Mouse (Mus musculus) liver, embryonic 13.5 days (tissue): Measurements from ENCODE around the gene Cecr2. TPM values are rescaled to one million over a fixed set of nuclear protein-coding genes. Genes with fewer than 3 reads are reported as not detected.
A peak's percentile ranks its signal among the peaks of the same experiment; 100 is the strongest.

Source experiments
- ATAC-seq: fragments of 200-750 bp; cut with Nextera tagmentation; 2 replicates; pipeline ENCODE4 v1.8.0; 2017; ENCODE audit warnings: low read depth, mild to moderate bottlenecking, moderate number of reproducible peaks, moderate library complexity
- DNase-seq: peaks from one replicate; pipeline ENCODE4 v3.0.0; 2022
- H3K27ac ChIP-seq: fragments of 300-500 bp; sonication (generic); 2 replicates; pipeline ENCODE4 v1.5.1; 2015; ENCODE audit warnings: moderate library complexity, mild to moderate bottlenecking, inconsistent platforms
- H3K27me3 ChIP-seq: fragments of 300-500 bp; sonication (generic); 2 replicates; pipeline ENCODE4 v1.6.1; 2015; ENCODE audit warnings: mild to moderate bottlenecking, inconsistent platforms
- H3K36me3 ChIP-seq: fragments of 300-500 bp; sonication (generic); 2 replicates; pipeline ENCODE4 v1.6.1; 2015; ENCODE audit warnings: mild to moderate bottlenecking, inconsistent platforms
- H3K4me1 ChIP-seq: fragments of 300-500 bp; sonication (generic); replicated peaks from 2 replicates; pipeline ENCODE4 v1.6.1; 2015; ENCODE audit warnings: inconsistent platforms
- H3K4me2 ChIP-seq: fragments of 300-500 bp; sonication (generic); 2 replicates; pipeline ENCODE4 v1.6.1; 2015; ENCODE audit warnings: inconsistent platforms, mild to moderate bottlenecking, moderate library complexity
- H3K4me3 ChIP-seq: fragments of 300-500 bp; sonication (generic); replicated peaks from 2 replicates; pipeline ENCODE4 v1.5.1; 2015; ENCODE audit warnings: mild to moderate bottlenecking, inconsistent platforms
- H3K9ac ChIP-seq: fragments of 300-500 bp; sonication (generic); 2 replicates; pipeline ENCODE4 v1.6.1; 2015; ENCODE audit warnings: mild to moderate bottlenecking, inconsistent platforms
- H3K9me3 ChIP-seq: fragments of 300-500 bp; sonication (generic); replicated peaks from 2 replicates; pipeline ENCODE4 v1.6.1; 2016; ENCODE audit warnings: inconsistent platforms
- WGBS: fragments of 180-500 bp; shearing (Covaris S2); methylation state at CpG from one replicate; pipeline ENCODE4 v1.1.7; 2015; ENCODE audit not compliant: insufficient replicate concordance; 5-methylcytosine and 5-hydroxymethylcytosine counted together
- polyA plus RNA-seq: library from polyadenylated mRNA; unstranded; fragments of >200 nt; fragmentation: Nextera tagmentation; extraction: Ambion mirVana; gene quantifications from 2 replicates; pipeline ENCODE4 v1.2.1, GENCODE M21; 2015

The Cecr2 gene
- 5.0 and 5.5 TPM in 2 replicates for polyA plus RNA-seq

DNA sequence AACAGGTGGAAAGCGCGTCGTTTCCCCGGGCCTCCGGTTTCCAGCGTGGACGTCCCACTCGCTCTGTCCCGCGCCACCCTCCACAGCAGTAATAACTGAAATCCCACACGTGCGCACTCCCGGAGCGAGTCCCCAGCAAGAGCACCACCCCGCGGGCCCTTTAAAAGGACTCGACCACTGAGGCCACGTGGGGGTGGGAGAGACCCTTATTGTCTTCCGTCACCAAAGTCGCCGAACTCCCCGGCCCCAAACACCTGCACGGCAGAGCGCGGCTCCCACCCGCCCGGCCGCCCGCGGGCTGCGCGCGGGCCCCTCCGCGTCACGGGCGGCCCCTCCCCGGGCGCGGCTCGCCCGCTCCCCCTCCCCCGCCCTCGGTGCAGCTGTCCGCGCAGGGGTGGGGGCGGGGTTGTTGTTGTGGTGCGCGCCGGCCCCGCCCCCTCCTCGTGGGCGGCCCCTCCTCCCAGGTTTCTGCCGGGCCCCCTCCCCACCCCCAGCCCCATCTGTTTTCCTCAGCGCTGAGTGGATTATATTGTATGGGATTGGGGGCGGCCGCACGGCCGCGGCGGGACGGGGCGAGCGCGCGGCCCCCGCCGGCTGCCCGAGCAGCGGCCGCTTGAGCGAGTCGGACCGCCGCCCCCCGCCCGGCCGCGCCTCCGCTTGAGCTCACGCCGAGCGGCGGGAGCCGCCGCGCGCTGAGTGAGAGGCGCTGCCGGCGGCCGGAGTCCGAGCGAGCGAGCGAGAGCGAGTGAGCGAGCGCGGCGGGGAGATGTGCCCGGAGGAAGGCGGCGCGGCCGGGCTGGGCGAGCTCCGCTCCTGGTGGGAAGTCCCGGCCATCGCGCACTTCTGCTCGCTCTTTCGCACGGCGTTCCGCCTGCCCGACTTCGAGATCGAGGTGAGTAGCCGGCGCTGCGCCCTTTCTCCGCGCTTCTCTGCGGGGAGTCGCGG lies at the start of gene Cecr2:
Gene Cecr2, plus strand, starts transcription at position 554 of the 945 bp plus-strand sequence.
- H3K4me1 ChIP-seq = peaks cover 46% of the 10 kb centered on the region
- ATAC-seq (peak; percentile 77), DNase-seq (peak; percentile 71)
- H3K4me2 ChIP-seq = peak within 1 kb of the TSS; percentile 99
- peak within 1 kb of the TSS; percentile 93 for H3K4me3 ChIP-seq
- H3K36me3 ChIP-seq = no peaks in the 10 kb centered on the region
- WGBS = under 1% methylated on average over 101 of the region's 127 CpGs
- 0 out of 2 replicates have a peak, but pooled peaks cover 2% of the 10 kb centered on the region for H3K27me3 ChIP-seq
- H3K9ac ChIP-seq = peak within 1 kb of the TSS; percentile 98
- no peaks in the 10 kb centered on the region for H3K9me3 ChIP-seq
- H3K27ac ChIP-seq = peak within 1 kb of the TSS; percentile 98

DNA sequence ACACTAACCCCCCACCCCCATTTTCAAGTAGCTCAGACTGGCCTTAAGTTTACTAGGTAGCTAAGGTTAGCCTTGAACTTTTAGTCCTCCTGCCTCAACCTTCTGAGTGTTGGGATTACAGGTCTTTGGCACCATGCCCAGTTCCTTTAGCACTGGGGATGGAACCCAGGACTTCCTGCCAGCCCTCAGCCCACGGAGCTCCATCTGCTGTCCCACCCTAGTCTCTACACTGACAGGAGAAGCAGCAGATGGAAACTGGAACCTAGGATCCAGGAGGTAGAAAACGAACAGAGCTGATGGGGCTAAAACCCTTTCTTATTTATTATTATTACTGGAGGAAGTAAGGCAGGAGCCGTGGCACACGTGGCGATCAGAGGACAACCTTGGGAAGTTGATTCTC lies 48.6 kb upstream of the Cecr2 start:
- no peak for ATAC-seq
- no peak for DNase-seq
- no peak overlapping the region for H3K4me3 ChIP-seq
- H3K27me3 ChIP-seq = no peaks in the 10 kb centered on the region
- no peaks in the 10 kb centered on the region for H3K36me3 ChIP-seq
- no peaks in the 10 kb centered on the region for H3K9me3 ChIP-seq
- 70% methylated on average over 5 of the region's 5 CpGs for WGBS
- peak overlapping the region; percentile 96 for H3K27ac ChIP-seq
- H3K4me2 ChIP-seq = no peak overlapping the region
- 0 out of 2 replicates have a peak overlapping the region, but pooled peaks have one; percentile 12 for H3K9ac ChIP-seq
- H3K4me1 ChIP-seq = peaks cover 64% of the 10 kb centered on the region

DNA sequence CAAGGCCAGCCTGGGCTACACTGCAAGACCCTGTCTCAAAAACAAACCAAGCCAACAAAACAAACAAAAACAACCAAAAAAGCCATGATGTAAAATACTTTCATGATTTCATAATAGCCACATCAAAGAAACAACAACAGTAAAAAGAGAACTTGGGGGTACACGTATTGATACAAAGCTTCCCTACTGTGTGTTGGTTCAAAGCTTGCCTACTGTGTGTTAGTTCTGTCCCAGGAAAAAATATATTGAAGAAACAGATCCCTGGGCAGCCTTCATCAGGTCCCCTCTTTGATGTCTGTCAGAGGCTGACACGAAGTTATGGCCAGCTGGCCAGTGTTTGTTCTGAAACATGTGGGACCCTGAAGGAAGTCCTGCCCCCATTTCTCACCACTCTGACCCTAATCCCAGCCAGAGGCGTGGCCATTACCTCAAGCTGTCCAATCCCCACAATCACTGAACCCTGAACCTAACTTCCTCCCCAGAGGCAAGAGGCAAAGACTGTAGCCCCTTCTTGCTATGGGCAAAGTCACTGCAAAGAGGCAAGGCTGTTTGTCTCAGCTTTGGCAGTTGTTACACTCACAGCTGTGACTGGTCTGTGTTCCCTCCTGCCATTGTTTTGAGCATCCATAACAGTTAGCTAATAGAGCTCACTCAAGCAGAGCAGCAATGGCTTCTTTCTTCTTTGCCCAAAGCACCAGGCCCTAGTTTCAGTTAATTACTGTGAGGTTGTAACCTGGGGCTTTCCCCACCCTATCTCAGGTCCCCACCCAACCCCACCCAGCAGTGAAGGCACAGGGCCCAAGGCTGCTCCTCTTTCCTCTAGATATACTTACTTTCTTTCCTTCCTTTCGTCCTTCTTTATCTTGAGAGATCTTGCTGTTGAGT lies 47.4 kb upstream of the Cecr2 start:
- H3K4me2 ChIP-seq = peak overlapping the region; percentile 67
- H3K4me3 ChIP-seq = peak overlapping the region; percentile 38
- WGBS = 52% methylated on average over 4 of the region's 4 CpGs
- peak overlapping the region; percentile 76 for H3K9ac ChIP-seq
- H3K27me3 ChIP-seq = no peaks in the 10 kb centered on the region
- H3K27ac ChIP-seq = peak overlapping the region; percentile 96
- H3K4me1 ChIP-seq = peaks cover 64% of the 10 kb centered on the region
- peak; percentile 45 for DNase-seq
- H3K36me3 ChIP-seq = no peaks in the 10 kb centered on the region
- no peaks in the 10 kb centered on the region for H3K9me3 ChIP-seq
- ATAC-seq = peak; percentile 95

DNA sequence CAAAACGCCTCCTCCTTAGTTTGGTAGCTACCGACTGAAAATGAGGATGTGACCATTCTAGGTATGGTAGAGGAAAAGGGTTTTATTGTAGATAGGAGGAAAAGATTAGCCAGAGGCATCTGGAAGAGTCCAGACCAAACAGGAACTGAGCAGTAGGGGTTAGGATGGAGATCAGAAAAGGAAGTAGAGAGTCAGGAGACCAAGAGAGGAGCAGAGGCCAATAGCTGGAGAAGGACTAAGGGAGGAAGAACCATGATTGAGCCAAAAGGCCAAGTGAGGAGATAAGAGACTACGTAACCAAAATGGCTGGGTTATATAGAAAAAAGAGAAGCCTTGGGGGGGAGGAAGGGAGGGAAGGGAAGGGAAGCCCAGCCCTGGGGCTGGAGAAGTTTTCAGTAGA lies 46.0 kb upstream of the Cecr2 start:
- H3K27me3 ChIP-seq = no peaks in the 10 kb centered on the region
- H3K4me2 ChIP-seq = peak overlapping the region; percentile 67; the same call in 1 of the 2 replicates
- H3K9me3 ChIP-seq = no peaks in the 10 kb centered on the region
- no peak overlapping the region for H3K9ac ChIP-seq
- 61% methylated on average over 3 of the region's 3 CpGs for WGBS
- no peak for ATAC-seq
- peak overlapping the region; percentile 96; the same call in 1 of the 2 replicates for H3K27ac ChIP-seq
- H3K4me1 ChIP-seq = peaks cover 61% of the 10 kb centered on the region
- DNase-seq = no peak
- no peak overlapping the region for H3K4me3 ChIP-seq
- no peaks in the 10 kb centered on the region for H3K36me3 ChIP-seq

DNA sequence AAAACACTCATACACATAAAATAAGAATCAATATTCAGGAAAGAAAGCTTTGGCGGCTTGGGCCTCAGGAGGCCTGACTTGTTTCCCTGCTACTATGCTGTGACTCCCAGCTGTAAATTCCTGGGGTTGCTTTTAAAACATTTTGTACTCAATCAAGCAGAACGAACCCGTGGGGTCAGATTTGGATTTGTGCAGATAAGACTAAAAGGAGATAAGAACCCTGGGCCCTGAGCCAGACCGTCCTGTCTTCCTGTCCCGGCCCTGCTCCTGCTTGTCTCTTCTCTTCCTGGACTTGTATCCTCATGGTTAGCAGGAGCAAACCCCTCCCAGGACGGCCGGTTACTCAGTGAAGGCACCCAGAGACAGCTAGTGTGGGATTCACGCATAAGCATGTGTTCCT lies 41.1 kb upstream of the Cecr2 start:
- Histone ChIP-seq H3K4me1 (peaks cover 17% of the 10 kb centered on the region), H3K9ac (no peak overlapping the region), H3K4me2 (no peak overlapping the region), H3K27me3 (no peaks in the 10 kb centered on the region), H3K9me3 (no peaks in the 10 kb centered on the region), H3K27ac (no peak overlapping the region), H3K36me3 (no peaks in the 10 kb centered on the region), H3K4me3 (no peak overlapping the region)
- DNase-seq (no peak), ATAC-seq (no peak)
- WGBS = 39% methylated on average over 8 of the region's 8 CpGs

DNA sequence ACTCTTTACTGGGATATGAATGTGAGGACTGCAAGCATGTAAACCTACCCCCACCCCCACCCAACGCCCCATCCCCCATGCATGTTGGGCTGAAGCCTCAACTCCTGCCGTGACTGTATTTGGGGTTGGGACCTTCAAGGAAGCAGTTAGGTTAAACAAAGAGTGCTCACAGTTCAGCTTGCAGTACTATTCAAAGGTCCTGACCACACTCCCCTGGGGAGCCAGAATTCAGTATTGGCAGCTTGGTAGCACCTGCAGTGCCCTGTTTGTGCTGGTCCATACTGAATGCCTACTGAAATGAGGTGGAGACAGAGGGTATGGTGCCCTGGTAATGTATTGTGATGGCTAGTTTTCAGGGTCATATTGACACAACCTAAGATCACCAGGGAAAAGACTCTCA lies 39.1 kb upstream of the Cecr2 start:
- DNase-seq (no peak), ATAC-seq (no peak)
- no peaks in the 10 kb centered on the region for H3K27me3 ChIP-seq
- H3K36me3 ChIP-seq = no peaks in the 10 kb centered on the region
- H3K27ac ChIP-seq = no peak overlapping the region
- H3K4me1 ChIP-seq = peaks cover 10% of the 10 kb centered on the region
- H3K4me2 ChIP-seq = no peak overlapping the region
- no peak overlapping the region for H3K4me3 ChIP-seq
- H3K9ac ChIP-seq = no peak overlapping the region
- H3K9me3 ChIP-seq = no peaks in the 10 kb centered on the region
- 63% methylated on average over 2 of the region's 2 CpGs for WGBS

DNA sequence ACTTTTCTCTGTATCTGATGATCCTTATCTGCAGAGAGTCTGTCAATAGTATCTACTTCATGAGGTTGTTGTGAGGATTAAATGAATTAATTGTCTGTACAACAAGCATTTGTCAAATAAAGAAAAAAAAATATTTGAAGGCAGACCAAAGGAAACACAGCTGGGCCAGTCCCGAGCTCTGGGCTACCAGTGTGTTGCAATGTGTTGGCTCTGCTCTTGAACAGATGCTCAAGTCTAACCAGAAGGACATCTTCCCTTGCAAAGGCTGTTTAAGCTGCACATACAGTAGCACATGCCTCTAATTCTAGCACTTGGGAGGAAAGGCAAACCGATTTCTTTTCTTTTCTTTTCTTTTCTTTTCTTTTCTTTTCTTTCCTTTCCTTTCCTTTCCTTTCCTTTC lies 37.2 kb upstream of the Cecr2 start:
- no peak for ATAC-seq
- no peaks in the 10 kb centered on the region for H3K27me3 ChIP-seq

DNA sequence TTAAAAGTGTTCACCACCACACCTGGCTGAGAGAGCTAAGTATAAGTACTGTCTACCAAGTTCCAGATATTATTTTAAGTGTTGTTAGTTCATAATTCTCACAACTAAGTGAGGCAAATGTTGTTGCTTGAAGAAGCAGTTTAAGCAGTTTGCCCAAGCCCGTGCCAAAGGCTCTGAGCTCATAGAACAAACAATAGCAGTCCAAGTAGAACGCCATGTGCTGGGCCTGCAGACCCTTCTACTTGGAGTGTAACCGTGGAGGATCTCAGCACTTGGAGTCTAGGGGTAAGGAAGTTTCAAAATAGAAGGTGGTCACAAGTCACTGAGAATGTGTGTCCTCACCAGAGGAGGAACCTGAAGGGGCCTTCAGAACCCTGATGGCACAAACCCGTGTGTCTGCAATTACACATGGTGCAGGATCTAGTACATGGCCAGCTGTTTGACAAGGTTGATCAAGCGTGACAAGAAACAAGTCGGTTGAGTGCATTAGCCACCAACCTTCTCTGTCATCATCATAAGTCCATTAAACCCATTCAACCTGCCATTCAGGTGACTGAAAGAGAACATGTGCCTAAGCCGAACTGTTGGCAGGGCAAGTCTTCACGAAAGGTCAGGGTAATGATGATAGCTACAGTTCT lies 30.7 kb upstream of the Cecr2 start:
- H3K9ac ChIP-seq = no peak overlapping the region
- H3K9me3 ChIP-seq = no peaks in the 10 kb centered on the region
- no peak overlapping the region for H3K27ac ChIP-seq
- H3K4me3 ChIP-seq = no peak overlapping the region
- no peaks in the 10 kb centered on the region for H3K36me3 ChIP-seq
- no peak for DNase-seq
- H3K4me1 ChIP-seq = no peaks in the 10 kb centered on the region
- no peaks in the 10 kb centered on the region for H3K27me3 ChIP-seq
- 72% methylated on average over 8 of the region's 8 CpGs for WGBS
- no peak overlapping the region for H3K4me2 ChIP-seq
- no peak for ATAC-seq

More for the DNA sequence above, 37.2 kb upstream of the Cecr2 start:
- DNase-seq = no peak
- Histone ChIP-seq H3K9me3 (no peaks in the 10 kb centered on the region), H3K27ac (no peak overlapping the region), H3K36me3 (no peaks in the 10 kb centered on the region), H3K9ac (no peak overlapping the region), H3K4me2 (no peak overlapping the region), H3K4me1 (peaks cover 10% of the 10 kb centered on the region), H3K4me3 (no peak overlapping the region)
- 61% methylated on average over 2 of the region's 2 CpGs for WGBS

DNA sequence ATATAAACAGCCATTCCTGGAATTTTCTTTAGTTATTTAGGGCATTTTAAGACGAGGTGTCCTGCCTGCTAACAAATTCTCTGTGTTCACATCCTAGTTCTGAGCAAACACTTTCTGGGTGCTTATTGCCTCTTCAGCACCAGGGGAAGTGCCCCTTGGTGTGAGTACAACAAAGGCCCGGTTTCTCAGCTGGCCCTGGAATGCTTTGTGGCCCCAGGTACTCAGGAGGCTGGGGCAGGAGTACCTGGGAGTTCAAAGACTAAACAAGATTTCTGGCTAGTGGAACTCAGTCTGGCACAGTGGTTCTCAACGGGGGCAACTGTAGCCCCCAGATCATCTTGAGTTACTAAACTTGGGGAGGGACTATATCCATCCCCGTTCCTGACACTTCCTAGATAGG lies 26.6 kb upstream of the Cecr2 start:
- Histone ChIP-seq H3K27me3 (no peaks in the 10 kb centered on the region), H3K4me1 (no peaks in the 10 kb centered on the region), H3K4me3 (no peak overlapping the region), H3K4me2 (no peak overlapping the region), H3K36me3 (no peaks in the 10 kb centered on the region), H3K9ac (no peak overlapping the region), H3K9me3 (no peaks in the 10 kb centered on the region), H3K27ac (no peak overlapping the region)
- no peak for ATAC-seq
- 50% methylated on average over 4 of the region's 4 CpGs for WGBS
- no peak for DNase-seq

DNA sequence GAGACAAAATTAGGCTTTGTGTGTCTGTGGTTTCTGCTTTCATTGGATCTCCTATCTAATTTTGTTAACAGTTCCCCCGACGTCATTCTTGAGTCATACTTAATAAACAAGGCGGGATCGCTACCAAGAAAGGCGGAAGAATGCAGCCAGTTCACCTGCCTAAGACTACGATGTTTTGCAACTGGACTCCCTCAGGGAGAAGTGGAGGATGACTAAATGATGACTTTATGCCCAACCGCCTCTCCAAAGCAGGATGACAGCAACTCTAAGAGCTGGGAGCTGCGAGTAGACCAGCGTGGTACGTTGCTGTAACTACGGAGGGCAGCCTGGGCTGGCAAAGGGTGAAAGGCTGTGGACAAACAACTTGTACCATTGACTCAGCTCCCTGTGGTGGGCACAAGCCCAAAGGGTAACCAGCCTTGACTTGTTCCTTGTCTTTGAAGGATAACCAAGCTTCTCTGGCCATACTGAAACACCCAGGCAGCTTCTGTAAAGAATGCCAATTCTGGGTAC lies 24.2 kb upstream of the Cecr2 start:
- no peak for ATAC-seq
- Histone ChIP-seq H3K36me3 (no peaks in the 10 kb centered on the region), H3K4me3 (no peak overlapping the region), H3K27ac (no peak overlapping the region), H3K4me2 (no peak overlapping the region), H3K9me3 (no peaks in the 10 kb centered on the region), H3K9ac (no peak overlapping the region), H3K4me1 (no peaks in the 10 kb centered on the region), H3K27me3 (no peaks in the 10 kb centered on the region)
- WGBS = 86% methylated on average over 11 of the region's 11 CpGs
- no peak for DNase-seq

DNA sequence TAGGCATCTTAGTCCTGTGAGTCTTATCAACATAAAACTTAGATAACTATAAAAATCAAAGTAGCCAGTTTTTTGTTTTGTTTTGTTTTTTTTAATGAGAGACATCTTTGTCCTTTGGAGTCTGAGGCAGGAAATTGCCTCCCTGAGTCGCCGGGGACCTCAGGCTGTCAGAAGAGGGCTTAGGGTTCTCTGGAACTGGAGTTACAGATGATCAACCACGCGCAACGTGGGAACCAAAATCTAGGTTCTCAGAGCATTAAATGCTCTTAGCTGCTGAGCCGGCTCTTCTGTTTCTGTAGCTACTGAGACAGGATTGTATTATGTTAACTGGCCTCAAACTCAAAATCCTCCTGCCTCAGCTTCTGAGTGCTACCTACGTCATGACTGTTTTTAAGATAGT lies 22.4 kb upstream of the Cecr2 start:
- Histone ChIP-seq H3K4me3 (no peak overlapping the region), H3K9me3 (no peaks in the 10 kb centered on the region), H3K4me2 (no peak overlapping the region), H3K9ac (no peak overlapping the region), H3K4me1 (no peaks in the 10 kb centered on the region), H3K36me3 (no peaks in the 10 kb centered on the region), H3K27me3 (no peaks in the 10 kb centered on the region), H3K27ac (no peak overlapping the region)
- ATAC-seq (no peak), DNase-seq (no peak)
- WGBS = 74% methylated on average over 7 of the region's 7 CpGs
